Mouse (Mus musculus) thymus, postnatal 36 days (tissue): ENCODE measurements at regions not wholly inside any gene's neighbourhood (a gene's known extent, or its start where the extent isn't known, plus 50 kb on each side); places are given as distances from the start of the nearest gene placed in this dataset.
"Not testable (repeated sequence)": the region's sequence is repeated elsewhere in the genome, so short reads cannot be mapped to it uniquely, and the experiment has no call there.

Experiments used
- DNase-seq, 2 experiments: peaks; one replicate each; pipeline ENCODE4 v3.0.0; 2022; ENCODE audit warnings: mixed read lengths in 2 of 2

GRCm38 (mm10) chr2:117450172-117450865 is 107.5 kb upstream of the Rasgrp1 start:
- DNase-seq, result peak; percentile 71 to 75

- no peak for DNase-seq
Measured at GRCm38 (mm10) chr2:117451818-117452217, 109.0 kb upstream of the Rasgrp1 start.

GRCm38 (mm10) chr2:117455021-117455739 is 112.4 kb upstream of the Rasgrp1 start:
- DNase-seq, result no peak

- no peak for DNase-seq
Measured at GRCm38 (mm10) chr2:117455740-117456455, 113.1 kb upstream of the Rasgrp1 start.

GRCm38 (mm10) chr2:117456456-117457020 is 113.7 kb upstream of the Rasgrp1 start:
- no peak for DNase-seq

GRCm38 (mm10) chr2:117461541-117462290 is 118.9 kb upstream of the Rasgrp1 start:
- DNase-seq, result no peak

GRCm38 (mm10) chr2:117474885-117475542 is 132.2 kb upstream of the Rasgrp1 start:
- no peak for DNase-seq

- DNase-seq, result no peak
Measured at GRCm38 (mm10) chr2:117475561-117475960, 132.8 kb upstream of the Rasgrp1 start.

GRCm38 (mm10) chr2:117477503-117477902 is 134.7 kb upstream of the Rasgrp1 start:
- DNase-seq, result not testable (repeated sequence)

GRCm38 (mm10) chr2:117479244-117480009 is 136.6 kb upstream of the Rasgrp1 start:
- not testable (repeated sequence) for DNase-seq

GRCm38 (mm10) chr2:117486447-117486846 is 143.6 kb upstream of the Rasgrp1 start:
- DNase-seq, result no peak

GRCm38 (mm10) chr2:117498565-117498964 is 155.8 kb upstream of the Rasgrp1 start:
- DNase-seq, result no peak

GRCm38 (mm10) chr2:117502611-117503010 is 159.8 kb upstream of the Rasgrp1 start:
- no peak for DNase-seq

GRCm38 (mm10) chr2:117511737-117512136 is 168.9 kb upstream of the Rasgrp1 start:
- DNase-seq, result no peak

GRCm38 (mm10) chr2:117512551-117512950 is 169.8 kb upstream of the Rasgrp1 start:
- no peak for DNase-seq

GRCm38 (mm10) chr2:117524437-117524836 is 181.6 kb upstream of the Rasgrp1 start:
- DNase-seq, result no peak

GRCm38 (mm10) chr2:117538865-117539264 is 196.1 kb upstream of the Rasgrp1 start:
- no peak for DNase-seq

GRCm38 (mm10) chr2:117539285-117539684 is 196.5 kb upstream of the Rasgrp1 start:
- no peak for DNase-seq

GRCm38 (mm10) chr2:117541471-117541870 is 198.7 kb upstream of the Rasgrp1 start:
- peak; percentile 17 to 34 for DNase-seq

GRCm38 (mm10) chr2:117542298-117542697 is 199.5 kb upstream of the Rasgrp1 start:
- DNase-seq, result no peak

GRCm38 (mm10) chr2:117543301-117543782 is 200.5 kb upstream of the Rasgrp1 start:
- DNase-seq, result no peak
